Mouse (Mus musculus) liver, postnatal 0 days (tissue): ENCODE data around the gene Actr3b. TPM values are rescaled to one million over a fixed set of nuclear protein-coding genes. Genes with fewer than 3 reads are reported as not detected.
"Not testable (repeated sequence)": the region's sequence is repeated elsewhere in the genome, so short reads cannot be mapped to it uniquely, and the experiment has no call there.

Experiments used
- ATAC-seq: fragments of 200-750 bp; cut with Nextera tagmentation; 2 replicates; pipeline ENCODE4 v1.8.0; 2017; ENCODE audit warnings: mild to moderate bottlenecking, moderate library complexity
- DNase-seq: peaks from one replicate; pipeline ENCODE4 v3.0.0-alpha.2; 2016
- H3K27ac ChIP-seq: fragments of 300-500 bp; sonication (generic); 2 replicates; pipeline ENCODE4 v1.5.1; 2014; ENCODE audit warnings: antibody characterized with exemption, moderate library complexity, mild to moderate bottlenecking, low read depth
- H3K27me3 ChIP-seq: fragments of 300-500 bp; sonication (generic); 2 replicates; pipeline ENCODE4 v1.6.1; 2014; ENCODE audit warnings: low read length, control low read depth, mixed read lengths; ENCODE audit not compliant: insufficient read depth
- H3K36me3 ChIP-seq: fragments of 300-500 bp; sonication (generic); replicated peaks from 2 replicates; pipeline ENCODE4 v1.6.1; 2014; ENCODE audit warnings: mild to moderate bottlenecking, control low read depth, low read length, moderate library complexity, mixed read lengths; ENCODE audit not compliant: insufficient read depth
- H3K4me1 ChIP-seq: fragments of 300-500 bp; sonication (generic); 2 replicates; pipeline ENCODE4 v1.6.1; 2014; ENCODE audit warnings: antibody characterized with exemption, mild to moderate bottlenecking, control low read depth; ENCODE audit not compliant: insufficient read depth
- H3K4me2 ChIP-seq: fragments of 300-500 bp; sonication (generic); 2 replicates; pipeline ENCODE4 v1.6.1; 2014; ENCODE audit warnings: low read depth, mild to moderate bottlenecking, low read length, moderate library complexity, mixed read lengths
- H3K4me3 ChIP-seq: fragments of 300-500 bp; sonication (generic); 2 replicates; pipeline ENCODE4 v1.5.1; 2014; ENCODE audit warnings: low read depth, low read length
- H3K9ac ChIP-seq: fragments of 300-500 bp; sonication (generic); replicated peaks from 2 replicates; pipeline ENCODE4 v1.6.1; 2014; ENCODE audit warnings: mild to moderate bottlenecking, moderate library complexity
- H3K9me3 ChIP-seq: fragments of 300-500 bp; sonication (generic); 2 replicates; pipeline ENCODE4 v1.6.1; 2016; ENCODE audit warnings: mild to moderate bottlenecking, control low read depth, low read length, mixed read lengths
- CTCF ChIP-seq: sonication (generic); IDR thresholded peaks from 2 replicates; pipeline ENCODE4 v1.5.1; 2016; ENCODE audit warnings: antibody characterized with exemption, low read depth
- EP300 ChIP-seq: IDR thresholded peaks from 2 replicates; pipeline ENCODE4 v1.6.1; 2016; ENCODE audit warnings: antibody characterized with exemption, low read depth, mild to moderate bottlenecking
- WGBS: fragments of 180-500 bp; shearing (Covaris S2); extraction: QIAGEN DNeasy Blood & Tissue Kit; methylation state at CpG from one replicate; pipeline ENCODE4 v1.1.7; 2014; ENCODE audit not compliant: insufficient replicate concordance; 5-methylcytosine and 5-hydroxymethylcytosine counted together
- polyA plus RNA-seq: library from polyadenylated mRNA; unstranded; fragments of >200 nt; fragmentation: Nextera tagmentation; extraction: Ambion mirVana; gene quantifications from 2 replicates; pipeline ENCODE4 v1.2.1, GENCODE M21; 2015

The Actr3b gene
- polyA plus RNA-seq, 1 experiment from 2014 or later, result 0.68 TPM

GRCm38 (mm10) chr5:25735861-25736260 is 23.9 kb upstream of the Actr3b start:
- 61% methylated on average over 2 of the region's 2 CpGs for WGBS
- Histone ChIP-seq H3K4me3 (no peak overlapping the region), H3K27ac (no peak overlapping the region), H3K4me1 (no peaks in the 10 kb centered on the region), H3K27me3 (no peaks in the 10 kb centered on the region), H3K9me3 (no peaks in the 10 kb centered on the region), H3K4me2 (no peak overlapping the region), H3K9ac (no peak overlapping the region), H3K36me3 (no peaks in the 10 kb centered on the region)
- ATAC-seq (no peak), DNase-seq (no peak)
- TF ChIP-seq EP300, result no peak
- TF ChIP-seq CTCF, result no peak

- DNase-seq (no peak), ATAC-seq (no peak)
- Histone ChIP-seq H3K9me3 (no peaks in the 10 kb centered on the region), H3K4me2 (no peak overlapping the region), H3K9ac (no peak overlapping the region), H3K4me3 (no peak overlapping the region), H3K27me3 (no peaks in the 10 kb centered on the region), H3K36me3 (no peaks in the 10 kb centered on the region), H3K27ac (no peak overlapping the region), H3K4me1 (no peaks in the 10 kb centered on the region)
- WGBS, result 58% methylated on average over 3 of the region's 3 CpGs
- TF ChIP-seq CTCF, result no peak
- TF ChIP-seq EP300, result no peak
These were observed 21.3 kb upstream of the Actr3b start for GRCm38 (mm10) chr5:25738448-25738847.

GRCm38 (mm10) chr5:25738902-25739301 is 20.9 kb upstream of the Actr3b start:
- not testable (repeated sequence) for ATAC-seq, H3K9me3 ChIP-seq, H3K9ac ChIP-seq, DNase-seq, H3K36me3 ChIP-seq, H3K4me1 ChIP-seq, H3K4me3 ChIP-seq, H3K4me2 ChIP-seq, H3K27ac ChIP-seq, H3K27me3 ChIP-seq
- WGBS, result 83% methylated on average over 1 of the region's 1 CpGs

- Histone ChIP-seq H3K4me1 (no peaks in the 10 kb centered on the region), H3K36me3 (no peaks in the 10 kb centered on the region), H3K9me3 (no peaks in the 10 kb centered on the region), H3K27me3 (no peaks in the 10 kb centered on the region), H3K27ac (no peak overlapping the region), H3K4me3 (no peak overlapping the region), H3K4me2 (no peak overlapping the region), H3K9ac (no peak overlapping the region)
- DNase-seq (no peak), ATAC-seq (no peak)
- TF ChIP-seq EP300, result no peak
- no peak for TF ChIP-seq CTCF
These were observed 11.9 kb upstream of the Actr3b start for GRCm38 (mm10) chr5:25747904-25748303.

GRCm38 (mm10) chr5:25748613-25749012 is 11.2 kb upstream of the Actr3b start:
- H3K4me1 ChIP-seq, result no peaks in the 10 kb centered on the region
- no peak for DNase-seq
- WGBS, result 61% methylated on average over 3 of the region's 3 CpGs
- no peak for ATAC-seq
- no peaks in the 10 kb centered on the region for H3K27me3 ChIP-seq
- H3K27ac ChIP-seq, result no peak overlapping the region
- no peak overlapping the region for H3K4me2 ChIP-seq
- no peak overlapping the region for H3K4me3 ChIP-seq
- H3K36me3 ChIP-seq, result no peaks in the 10 kb centered on the region
- TF ChIP-seq CTCF (no peak), EP300 (no peak)
- no peak overlapping the region for H3K9ac ChIP-seq
- no peaks in the 10 kb centered on the region for H3K9me3 ChIP-seq

- Histone ChIP-seq H3K27me3 (no peaks in the 10 kb centered on the region), H3K9ac (no peak overlapping the region), H3K4me2 (no peak overlapping the region), H3K4me3 (no peak overlapping the region), H3K27ac (no peak overlapping the region), H3K36me3 (no peaks in the 10 kb centered on the region), H3K9me3 (no peaks in the 10 kb centered on the region), H3K4me1 (no peaks in the 10 kb centered on the region)
- no peak for DNase-seq
- no peak for TF ChIP-seq CTCF
- no peak for TF ChIP-seq EP300
- ATAC-seq, result no peak
These were observed 8.2 kb upstream of the Actr3b start for GRCm38 (mm10) chr5:25751552-25751951.

GRCm38 (mm10) chr5:25752862-25753261 is 6.9 kb upstream of the Actr3b start:
- no peak overlapping the region for H3K27ac ChIP-seq
- H3K4me1 ChIP-seq, result no peaks in the 10 kb centered on the region
- WGBS, result 80% methylated on average over 5 of the region's 5 CpGs
- H3K27me3 ChIP-seq, result no peaks in the 10 kb centered on the region
- TF ChIP-seq CTCF (no peak), EP300 (no peak)
- DNase-seq (no peak), ATAC-seq (no peak)
- H3K4me2 ChIP-seq, result no peak overlapping the region
- H3K9ac ChIP-seq, result no peak overlapping the region
- no peaks in the 10 kb centered on the region for H3K9me3 ChIP-seq
- no peaks in the 10 kb centered on the region for H3K36me3 ChIP-seq
- H3K4me3 ChIP-seq, result no peak overlapping the region
